Mouse (Mus musculus): ENCODE measurements around the gene Hectd3.

Hectd3 gene

DNA sequence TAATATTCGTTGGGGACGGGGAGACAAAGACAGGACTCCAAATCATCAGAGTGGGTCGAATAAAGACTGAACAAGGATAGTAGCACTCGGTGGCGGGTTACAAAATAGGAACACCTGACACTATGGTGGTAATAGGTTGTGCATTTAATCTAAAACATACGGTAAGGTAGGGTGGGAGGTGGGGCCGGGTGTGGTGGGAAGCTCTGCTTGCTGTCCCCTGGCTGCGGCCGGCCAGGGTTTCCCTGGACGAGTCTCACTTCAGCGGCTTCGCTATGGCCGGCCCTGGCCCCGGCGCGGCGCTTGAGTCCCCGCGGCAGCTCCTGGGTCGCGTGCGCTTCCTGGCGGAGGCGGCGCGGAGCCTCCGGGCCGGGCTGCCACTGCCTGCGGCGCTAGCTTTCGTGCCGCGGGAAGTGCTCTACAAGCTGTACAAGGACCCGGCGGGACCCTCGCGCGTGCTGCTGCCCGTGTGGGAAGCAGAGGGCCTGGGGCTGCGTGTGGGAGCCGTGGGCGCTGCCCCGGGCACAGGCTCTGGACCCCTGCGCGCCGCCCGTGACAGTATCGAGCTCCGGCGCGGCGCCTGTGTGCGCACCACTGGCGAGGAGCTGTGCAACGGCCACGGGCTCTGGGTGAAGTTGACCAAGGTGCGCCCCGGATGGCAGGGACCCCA, at the start of gene Hectd3:
Hectd3 (plus strand) TSS at position 187 of the 667 bp plus-strand sequence.
- peak; percentile 41 to 53 for DNase-seq (ENCODE audit: low spot score in 2 of 2)

DNA sequence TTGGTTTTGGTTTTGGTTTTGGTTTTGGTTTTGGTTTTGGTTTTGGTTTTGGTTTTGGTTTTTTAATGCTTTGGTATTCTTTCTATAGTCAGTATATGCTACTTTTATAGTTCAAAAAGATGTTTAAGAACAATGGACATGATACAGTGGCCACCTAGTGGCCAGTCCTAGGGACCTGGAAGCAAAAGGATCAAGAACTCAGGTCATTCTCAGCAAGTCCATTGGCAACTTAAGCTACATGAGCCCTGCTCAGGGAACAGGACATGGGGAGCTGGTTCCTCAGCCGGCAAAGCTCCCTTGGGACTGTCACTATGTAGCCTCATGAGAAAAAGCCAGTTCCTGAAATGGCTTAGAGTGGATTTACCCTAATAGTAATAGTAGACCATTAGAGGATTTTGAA, 43.5 kb upstream of the Hectd3 start:
- DNase-seq (ENCODE audit: low spot score in 2 of 2), result no peak

DNA sequence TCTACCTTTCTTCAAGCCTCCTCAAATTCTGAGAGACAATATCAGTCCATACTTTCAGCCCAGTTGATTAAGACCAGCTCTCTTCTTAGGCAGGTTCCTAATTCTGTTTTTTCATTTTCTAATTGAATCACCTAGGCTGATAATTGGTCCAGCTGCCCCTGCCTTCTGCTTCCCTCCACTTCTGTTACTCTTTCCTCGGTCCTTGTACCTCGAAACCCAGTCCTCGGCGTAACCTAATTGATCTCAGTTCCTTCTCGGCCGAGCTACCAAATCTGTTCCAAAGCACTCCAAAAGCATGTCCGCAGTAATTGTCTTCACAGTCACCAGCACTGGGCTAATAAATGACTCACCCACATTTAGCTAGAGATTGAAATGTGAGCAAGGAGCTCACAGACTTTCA, 40.2 kb upstream of the Hectd3 start:
- DNase-seq (ENCODE audit: low spot score in 2 of 2), result no peak

DNA sequence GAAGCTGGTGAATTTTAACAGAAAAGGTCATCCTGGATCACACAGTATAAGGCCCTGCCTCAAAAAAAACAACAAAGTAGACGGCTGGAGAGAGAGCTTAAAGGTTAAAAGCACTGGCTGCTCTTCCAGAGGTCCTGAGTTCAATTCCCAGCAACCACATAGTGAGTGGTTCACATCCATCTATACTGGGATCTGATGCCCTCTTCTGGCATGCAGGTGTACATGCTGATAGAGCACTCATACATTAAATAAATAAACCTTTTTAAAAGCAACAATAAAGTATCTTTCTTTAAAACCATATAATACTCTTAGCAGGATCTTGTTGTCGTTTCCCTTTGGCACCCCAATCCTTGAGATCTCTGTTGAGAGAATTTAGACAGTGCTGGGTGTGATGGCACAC, 18.6 kb upstream of the Hectd3 start:
- no peak for DNase-seq (ENCODE audit: low spot score in 2 of 2)

DNA sequence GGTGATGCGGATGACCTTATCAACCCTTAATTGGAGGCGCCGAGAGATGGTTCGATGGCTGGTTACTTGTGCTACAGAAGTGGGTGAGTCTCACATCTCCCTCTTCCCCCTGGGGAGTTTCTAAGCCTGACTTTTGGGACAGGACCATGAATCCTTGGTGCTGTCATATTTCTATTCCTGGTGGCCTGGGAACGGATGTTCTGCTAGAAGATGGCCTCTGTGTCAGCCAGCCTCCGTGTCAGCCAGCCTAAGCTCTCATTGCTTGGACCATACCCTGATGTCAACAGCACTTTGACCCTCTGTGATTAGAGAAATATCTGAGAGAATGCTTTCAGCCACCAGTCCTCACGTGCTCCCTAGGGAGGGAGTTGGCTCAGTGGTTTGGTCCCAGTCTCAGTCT, 9.4 kb upstream of the Hectd3 start:
- DNase-seq (ENCODE audit: low spot score in 2 of 2), result no peak

DNA sequence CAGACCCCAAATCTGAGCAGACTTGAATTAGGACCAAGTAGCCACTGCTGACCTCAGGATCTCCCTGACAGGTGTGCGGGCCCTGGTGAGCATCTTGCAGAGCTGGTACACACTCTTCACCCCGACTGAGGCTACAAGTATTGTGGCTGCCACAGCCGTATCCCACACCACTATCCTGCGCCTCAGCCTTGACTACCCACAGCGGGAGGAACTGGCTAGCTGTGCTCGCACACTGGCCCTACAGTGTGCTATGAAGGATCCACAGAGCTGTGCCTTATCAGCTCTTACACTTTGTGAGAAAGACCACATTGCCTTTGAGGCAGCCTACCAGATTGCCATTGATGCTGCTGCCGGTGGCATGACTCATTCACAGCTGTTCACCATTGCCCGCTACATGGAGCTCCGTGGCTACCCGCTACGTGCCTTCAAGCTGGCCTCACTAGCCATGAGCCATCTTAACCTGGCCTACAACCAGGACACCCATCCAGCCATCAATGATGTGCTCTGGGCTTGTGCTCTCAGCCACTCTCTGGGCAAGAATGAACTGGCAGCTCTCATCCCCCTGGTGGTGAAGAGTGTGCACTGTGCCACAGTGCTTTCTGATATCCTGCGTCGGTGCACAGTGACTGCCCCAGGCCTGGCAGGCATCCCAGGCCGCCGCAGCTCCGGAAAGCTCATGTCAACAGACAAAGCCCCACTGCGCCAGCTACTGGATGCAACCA, 8.6 kb upstream of the Hectd3 start:
- DNase-seq (ENCODE audit: low spot score in 2 of 2), result peak; percentile 20 to 51

DNA sequence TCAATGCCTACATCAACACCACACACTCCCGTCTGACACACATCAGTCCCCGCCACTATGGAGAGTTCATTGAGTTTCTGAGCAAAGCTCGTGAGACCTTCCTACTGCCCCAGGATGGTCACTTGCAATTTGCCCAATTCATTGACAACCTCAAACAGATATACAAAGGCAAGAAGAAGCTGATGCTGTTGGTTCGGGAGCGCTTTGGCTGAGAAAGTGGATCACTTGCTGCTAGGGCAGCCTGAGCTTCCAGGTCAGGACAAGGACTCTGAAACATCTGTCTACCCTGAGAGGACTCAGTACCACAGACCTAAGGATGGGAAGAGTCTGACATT, 8.0 kb upstream of the Hectd3 start:
- no peak for DNase-seq (ENCODE audit: low spot score in 2 of 2)

DNA sequence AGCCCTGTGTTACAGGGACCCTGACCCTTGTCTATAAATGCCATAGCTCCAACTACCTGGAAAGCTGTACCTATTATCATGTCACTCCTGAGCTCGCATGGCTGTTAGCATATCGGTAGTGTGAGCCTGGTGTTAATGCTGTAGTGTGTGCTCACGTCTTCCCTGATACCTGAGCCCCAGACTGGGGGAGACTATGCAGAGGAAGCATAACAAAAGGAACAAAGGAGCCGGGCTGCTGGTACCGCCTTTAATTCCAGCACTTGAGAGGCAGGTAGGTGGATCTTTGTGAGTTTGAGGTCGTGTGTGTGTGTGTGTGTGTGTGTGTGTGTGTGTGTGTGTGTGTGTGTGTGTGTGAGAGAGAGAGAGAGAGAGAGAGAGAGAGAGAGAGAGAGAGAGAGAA, 5.4 kb upstream of the Hectd3 start:
- no peak for DNase-seq (ENCODE audit: low spot score in 2 of 2)

DNA sequence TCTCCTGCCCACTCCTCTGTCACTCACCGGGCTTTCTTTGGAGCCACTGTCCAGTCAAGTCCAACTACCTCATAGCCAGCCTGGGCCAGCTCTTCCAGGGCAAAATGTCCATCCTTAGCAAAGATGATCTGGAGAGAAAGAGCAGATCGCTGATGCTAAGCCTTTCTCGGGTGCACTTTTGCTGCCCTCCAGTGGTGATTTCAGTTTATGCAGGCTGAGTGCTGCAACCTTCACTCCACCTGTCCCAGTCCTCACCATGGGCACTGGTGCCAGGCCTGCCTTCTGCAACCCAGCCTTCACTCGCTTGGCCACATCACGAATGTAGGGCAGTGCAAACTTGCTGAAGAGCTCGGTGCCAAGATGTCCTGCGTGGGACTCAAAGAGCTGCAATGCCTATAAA, 3.8 kb upstream of the Hectd3 start:
- peak; percentile 66 to 79 for DNase-seq (ENCODE audit: low spot score in 2 of 2)

DNA sequence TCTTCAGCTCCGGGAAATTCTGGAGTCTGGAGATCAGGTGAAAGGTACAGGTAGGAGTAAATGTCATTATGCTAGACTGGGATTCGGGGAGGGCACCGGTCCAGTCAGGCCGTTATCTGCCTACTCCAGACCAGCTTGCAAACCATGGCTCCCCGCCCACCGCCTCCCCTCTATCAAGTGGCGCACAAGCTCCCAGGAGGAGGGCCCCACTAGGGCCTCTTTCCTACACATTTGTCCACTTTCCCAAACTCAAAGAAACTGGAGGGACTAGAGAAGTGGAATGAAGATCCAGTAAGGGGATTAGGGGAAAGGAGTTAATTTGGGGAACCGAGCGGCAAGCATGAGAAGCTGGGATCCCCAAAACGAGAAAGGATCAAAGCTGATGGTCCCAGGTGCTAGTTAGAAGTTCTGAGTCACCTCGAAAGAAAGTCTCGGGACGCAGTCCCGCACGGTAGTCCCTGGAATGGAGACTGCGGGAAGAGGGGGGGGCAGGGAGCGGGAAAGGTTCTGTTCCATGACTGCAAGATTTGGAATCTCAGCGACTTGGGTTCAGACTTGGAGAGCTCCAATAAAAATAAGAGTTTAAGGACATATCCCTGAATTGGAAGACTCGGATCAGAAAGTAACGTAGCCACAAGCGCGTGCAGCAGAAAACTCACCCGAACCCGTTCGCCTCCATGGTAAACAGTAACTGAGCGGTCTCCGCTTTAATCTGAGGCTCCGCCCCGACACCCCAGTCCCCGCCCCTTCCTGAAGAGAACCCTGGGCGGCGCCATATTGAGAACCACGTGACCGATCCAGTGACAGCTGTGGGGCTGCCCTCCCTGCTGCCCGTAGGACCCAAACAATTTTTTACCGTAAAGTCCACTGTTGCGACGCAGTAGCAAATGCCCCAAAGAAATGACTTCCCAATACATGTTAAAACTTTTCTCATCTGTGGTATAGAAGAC, 1.2 kb upstream of the Hectd3 start, which contains the start of gene Urod:
Urod (minus strand) TSS at position 742 of the 950 bp plus-strand sequence.
- peak; percentile 94 to 96 for DNase-seq (ENCODE audit: low spot score in 2 of 2)

DNA sequence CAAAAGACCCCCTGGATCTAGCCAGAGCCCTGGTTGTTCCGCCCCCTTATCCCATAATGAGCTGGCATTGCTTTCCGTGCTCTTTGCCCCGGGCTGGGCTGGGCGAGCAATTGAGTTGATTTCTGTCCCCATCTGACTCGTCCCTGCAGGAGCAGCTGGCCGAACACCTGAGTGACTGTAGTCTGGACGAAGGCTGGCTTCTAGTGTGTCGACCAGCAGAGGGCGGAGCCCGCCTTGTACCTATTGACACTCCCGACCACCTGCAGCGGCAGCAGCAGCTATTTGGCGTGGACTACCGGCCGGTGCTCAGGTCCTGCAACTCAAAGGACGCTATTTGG, 650 bp downstream of the Hectd3 start:
- peak; percentile 18 to 39 for DNase-seq (ENCODE audit: low spot score in 2 of 2)

DNA sequence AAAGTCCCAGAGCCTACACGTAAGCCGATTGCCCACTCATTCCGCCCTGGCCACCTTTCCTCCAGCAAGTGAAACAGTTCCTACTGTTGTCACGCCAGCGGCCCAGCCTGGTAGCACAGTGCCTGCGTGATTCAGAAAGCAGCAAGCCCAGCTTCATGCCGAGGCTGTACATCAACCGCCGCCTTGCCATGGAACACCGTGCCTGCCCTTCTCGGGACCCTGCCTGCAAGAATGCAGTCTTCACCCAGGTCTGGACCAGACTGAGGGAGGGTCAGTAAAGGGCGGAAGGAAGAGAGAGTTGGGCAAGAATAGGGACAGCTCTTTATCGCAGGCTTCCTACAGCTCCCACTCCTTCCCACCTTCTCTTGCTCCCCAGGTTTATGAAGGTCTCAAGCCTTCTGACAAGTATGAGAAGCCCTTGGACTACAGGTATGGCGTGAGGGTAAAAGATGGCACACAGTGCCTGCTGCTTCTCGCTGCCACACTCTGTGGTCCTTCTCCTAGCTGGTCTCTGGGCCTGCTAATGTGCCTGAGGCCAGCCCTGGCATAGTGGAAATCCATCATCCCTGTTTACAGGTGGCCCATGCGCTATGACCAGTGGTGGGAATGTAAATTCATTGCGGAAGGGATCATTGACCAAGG, 4.5 kb downstream of the Hectd3 start:
- no peak for DNase-seq (ENCODE audit: low spot score in 2 of 2)

DNA sequence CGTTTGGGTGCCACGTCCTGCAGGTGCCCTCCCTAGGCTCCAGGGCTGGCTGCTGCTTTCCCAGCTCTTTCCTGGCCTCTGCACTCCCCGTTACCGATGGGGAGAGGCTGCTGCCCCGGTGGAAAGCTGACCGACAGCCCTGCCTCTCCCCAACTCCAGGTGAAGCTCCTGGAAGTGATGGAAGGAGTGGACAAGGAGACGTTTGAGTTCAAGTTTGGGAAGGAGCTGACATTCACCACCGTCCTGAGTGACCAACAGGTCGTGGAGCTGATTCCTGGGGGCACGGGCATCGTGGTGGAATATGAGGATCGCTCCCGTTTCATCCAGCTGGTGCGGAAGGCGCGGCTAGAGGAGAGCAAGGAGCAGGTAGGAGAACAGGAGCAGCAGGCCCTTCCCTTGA, 6.8 kb downstream of the Hectd3 start:
- DNase-seq (ENCODE audit: low spot score in 2 of 2), result no peak

DNA sequence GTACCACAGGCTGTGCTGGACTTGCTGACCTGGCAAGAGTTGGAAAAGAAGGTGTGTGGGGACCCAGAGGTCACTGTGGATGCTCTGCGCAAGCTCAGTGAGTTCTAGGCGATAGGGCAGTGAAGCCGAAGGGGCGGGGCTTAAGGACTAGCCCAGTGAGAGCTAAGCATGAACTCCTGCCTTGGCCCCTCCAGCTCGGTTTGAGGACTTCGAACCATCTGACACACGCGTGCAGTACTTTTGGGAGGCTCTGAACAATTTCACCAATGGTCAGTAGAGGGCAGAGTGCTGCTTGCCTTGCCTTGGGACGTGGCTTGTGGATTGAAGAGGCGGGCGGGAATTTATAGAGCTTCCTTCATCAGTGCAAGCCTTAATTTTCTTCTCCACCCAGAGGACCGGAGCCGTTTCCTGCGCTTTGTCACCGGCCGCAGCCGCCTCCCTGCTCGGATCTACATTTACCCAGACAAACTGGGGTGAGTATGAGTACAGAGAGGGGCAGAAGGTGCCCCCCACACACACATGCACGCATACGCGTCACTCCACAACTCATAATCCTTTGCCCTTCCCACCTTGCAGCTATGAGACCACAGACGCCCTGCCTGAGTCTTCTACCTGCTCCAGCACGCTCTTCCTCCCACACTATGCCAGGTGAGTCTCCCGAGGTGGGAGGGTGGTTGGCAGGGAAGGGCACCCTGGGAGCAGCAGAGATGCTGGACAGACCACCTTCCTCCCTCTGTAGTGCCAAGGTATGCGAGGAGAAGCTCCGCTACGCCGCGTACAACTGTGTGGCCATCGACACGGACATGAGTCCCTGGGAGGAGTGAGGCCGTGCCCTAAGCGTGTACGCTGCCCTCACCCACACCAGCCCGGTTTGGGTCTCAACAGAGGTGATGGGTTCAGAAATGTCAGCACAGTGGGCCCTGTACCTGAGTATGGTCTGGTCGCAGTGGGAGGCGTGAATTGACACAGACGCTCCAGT, 7.7 kb downstream of the Hectd3 start:
- DNase-seq (ENCODE audit: low spot score in 2 of 2), result peak in 1 of 2 experiments; percentile 32

DNA sequence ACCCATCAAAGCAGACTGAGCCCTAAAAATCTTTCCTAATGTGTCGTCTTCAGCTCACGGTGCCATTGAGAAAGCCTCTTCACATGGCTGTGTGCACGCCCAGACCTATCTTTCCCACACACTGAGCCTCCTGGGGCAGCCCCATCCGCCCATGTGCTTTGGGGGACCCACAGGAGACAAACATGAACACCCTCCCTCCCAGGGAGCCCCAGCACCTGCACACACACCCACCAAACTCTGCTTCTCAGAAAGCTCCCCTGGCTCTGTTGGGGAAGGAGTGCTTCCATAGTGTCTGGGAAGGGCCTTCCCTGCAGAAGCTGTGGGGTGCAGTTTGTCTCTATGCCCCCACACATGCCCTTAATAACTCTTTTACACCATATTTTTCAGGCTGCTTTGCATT, 9.5 kb downstream of the Hectd3 start:
- DNase-seq (ENCODE audit: low spot score in 2 of 2), result peak in 1 of 2 experiments; percentile 28

DNA sequence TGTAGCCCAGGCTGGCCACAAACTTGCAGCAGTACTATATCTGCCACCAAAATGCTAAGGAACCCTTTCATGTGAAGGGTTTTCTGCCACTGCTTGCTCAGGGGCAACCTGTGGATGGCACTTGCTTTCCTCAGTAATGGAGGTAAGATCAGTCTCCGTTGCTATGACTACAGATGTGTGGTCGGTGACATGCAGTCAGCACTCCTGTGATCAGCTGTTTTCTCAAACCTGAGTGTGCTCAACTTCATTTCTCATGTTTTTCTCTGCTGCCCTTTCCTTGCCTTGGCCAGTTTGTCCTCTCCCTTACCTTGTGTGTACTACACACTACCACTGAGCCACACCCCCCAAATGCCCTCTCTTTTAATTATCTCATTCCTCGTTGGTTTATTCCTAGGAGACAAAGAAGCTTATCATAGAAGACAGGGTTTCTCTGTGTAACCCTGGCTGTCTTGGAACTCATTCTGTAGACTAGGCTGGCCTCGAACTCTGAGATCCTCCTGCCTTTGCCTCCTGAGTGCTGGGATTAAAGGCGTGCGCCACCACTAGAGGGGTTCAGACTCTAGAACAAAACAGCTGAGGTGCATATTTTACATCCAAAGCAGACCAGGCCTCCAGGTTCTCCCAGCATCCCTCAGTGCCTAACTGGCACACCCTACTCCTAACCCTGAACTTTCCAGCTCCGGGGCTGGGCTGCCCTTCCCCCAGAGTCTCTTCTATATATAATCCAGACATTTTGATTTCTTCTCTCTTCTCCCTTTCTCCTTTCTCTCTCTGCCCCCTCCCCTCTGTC, 10.7 kb downstream of the Hectd3 start:
- no peak for DNase-seq (ENCODE audit: low spot score in 2 of 2)

DNA sequence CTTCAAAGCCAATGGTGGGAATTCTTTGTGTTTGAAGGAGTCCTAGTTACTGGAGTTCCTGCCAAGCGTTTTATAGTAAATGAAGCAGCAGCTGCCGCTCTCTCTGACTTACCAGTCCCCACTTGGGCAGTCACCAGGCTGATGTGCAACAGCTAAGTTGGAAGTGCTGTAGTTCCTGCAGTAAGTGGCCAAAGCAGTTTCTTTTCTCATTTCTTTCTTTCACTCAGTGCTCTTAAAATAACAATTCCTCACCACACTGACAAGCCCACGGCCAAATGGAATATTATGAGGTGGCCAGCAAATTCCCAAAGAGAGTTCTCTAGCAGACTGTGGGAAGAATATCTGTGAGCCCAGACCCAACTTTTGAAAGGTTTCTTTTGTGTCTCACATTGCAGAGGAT, 11.9 kb downstream of the Hectd3 start:
- DNase-seq (ENCODE audit: low spot score in 2 of 2), result no peak

DNA sequence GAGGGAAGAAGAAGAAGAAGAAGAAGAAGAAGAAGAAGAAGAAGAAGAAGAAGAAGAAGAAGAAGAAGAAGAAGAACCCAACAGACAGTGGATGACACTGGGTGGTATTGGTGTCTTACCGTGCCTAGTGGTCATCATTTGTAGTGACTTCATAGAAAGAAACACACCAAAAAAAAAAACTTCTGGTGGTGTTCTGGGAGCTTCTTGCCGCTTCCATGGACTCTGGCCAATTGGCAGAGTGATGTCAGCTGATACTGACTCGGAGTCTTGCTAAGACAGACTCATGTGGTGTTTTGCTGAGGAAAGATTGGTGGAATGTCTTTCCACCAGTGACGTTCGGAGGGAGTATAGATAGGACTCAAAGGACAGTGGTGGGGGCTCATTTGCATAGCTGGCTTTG, 15.1 kb downstream of the Hectd3 start:
- DNase-seq (ENCODE audit: low spot score in 2 of 2), result no peak

DNA sequence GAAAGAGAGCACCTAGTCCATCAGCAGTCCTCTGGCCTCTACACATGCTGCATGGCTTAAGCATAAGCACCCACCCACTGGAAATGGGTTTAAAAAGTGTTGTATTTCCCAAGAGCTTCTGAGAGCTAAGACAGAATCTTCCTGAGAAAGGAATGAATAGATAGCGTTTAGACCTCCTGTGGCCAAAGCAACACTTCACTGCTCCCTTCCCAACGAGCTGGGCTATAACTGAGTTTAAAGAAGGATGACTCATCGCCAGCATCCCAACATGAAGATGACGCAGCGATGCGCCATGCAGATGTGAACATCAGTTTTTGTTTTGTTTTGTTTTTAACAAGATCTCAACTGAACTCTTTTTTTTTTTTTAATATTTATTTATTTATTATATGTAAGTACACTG, 18.5 kb downstream of the Hectd3 start:
- DNase-seq (ENCODE audit: low spot score in 2 of 2), result no peak

DNA sequence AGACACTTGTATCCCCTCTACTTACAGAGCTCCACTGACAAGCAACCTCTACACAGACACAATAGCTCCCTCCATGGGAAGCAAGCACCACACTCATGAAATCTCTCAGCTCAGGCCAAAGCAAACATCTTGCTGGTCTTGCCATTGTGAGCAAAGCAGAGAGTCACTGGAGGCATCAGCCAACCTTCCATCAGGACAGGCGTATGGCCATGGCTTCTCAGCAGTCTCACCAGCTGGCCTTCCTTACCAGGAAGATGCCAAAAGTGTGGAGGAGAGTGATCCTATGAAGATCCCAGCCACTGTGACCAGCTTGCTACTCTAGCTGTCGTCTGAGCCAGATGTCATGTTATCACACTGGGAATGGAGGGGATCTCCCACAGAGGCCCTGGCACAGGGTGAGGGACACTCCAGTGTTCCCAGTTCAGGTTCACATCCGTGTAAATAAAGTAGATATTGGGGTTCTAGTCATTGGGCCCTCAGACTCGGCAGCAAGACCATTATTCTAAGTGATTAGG, 19.8 kb downstream of the Hectd3 start:
- DNase-seq (ENCODE audit: low spot score in 2 of 2), result no peak

Data from natural killer cell, adult 2 months (primary cell).